10 mouse cellular contexts compared by ENCODE assay signal in the genomic region with DNA sequence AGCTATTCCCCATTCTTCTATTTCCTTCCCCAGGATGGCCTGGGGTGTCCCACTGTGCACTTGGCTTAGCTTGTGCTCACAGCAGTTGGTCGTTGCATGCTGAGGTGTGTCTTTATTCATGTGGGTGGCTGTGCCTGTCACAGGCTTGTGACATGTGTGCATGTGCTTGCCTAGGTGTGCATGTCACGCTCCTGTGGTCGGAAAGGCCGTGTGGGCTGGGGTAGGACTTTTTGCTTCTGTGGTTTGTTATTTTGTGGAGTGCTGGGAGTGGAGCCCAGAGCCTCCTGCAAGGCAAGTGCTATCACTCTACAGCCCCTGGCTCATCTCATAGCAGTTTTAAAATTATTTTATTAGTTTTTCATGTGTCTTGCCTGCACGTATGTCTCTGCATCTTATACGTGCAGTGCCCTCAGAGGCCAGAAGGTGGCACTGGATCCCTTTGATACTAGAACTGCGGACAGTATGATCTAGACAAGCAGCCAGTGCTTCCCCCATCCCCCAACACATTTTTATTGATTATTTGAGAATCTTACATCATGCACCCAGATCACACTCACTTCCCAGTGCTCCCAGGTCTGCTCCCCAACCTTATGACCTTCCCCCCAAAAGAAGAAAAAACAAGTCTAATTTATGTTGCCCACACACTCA. TPM values are rescaled to one million over a fixed set of nuclear protein-coding genes. Genes with fewer than 3 reads are reported as not detected.
DNase-seq lines count a peak whose midpoint lies in the region; ATAC-seq and TF ChIP-seq lines count a peak whose summit lies in the region.
"Had no signal": no experiment of that assay in that cellular context is flagged by ENCODE, and none has a peak within 500 bp of the region (broad histone marks: within the 10 kb centered on the region; RNA-seq: fewer than 3 reads in every experiment).

No protein-coding gene starts in this region.

- no peaks in the 10 kb centered on the region for H3K9me3 ChIP-seq in heart, embryonic 15.5 days (replicated peaks)
- no peaks in the 10 kb centered on the region for H3K9me3 ChIP-seq in CH12.LX (replicated peaks; ENCODE audit: low read length)
- H3K9me3 ChIP-seq in kidney, embryonic 16.5 days (ENCODE audit: low read length): no peaks in the 10 kb centered on the region
- H3K9me3 ChIP-seq: embryonic facial prominence, embryonic 13.5 days; lung, embryonic 15.5 days had no signal

- no peak for TF ChIP-seq EP300 in CH12.LX (IDR thresholded peaks at IDR 0.05; ENCODE audit: low read length)

- no peak for TF ChIP-seq POLR2A in CH12.LX (IDR thresholded peaks at IDR 0.05; ENCODE audit: low read depth, low read length)

- H3K79me2 ChIP-seq in CH12.LX (replicated peaks; ENCODE audit: control insufficient read depth, extremely low read depth, insufficient read depth, poor library complexity, severe bottlenecking): no peaks in the 10 kb centered on the region

- no peak overlapping the region for H3K9ac ChIP-seq in heart, embryonic 15.5 days
- no peak overlapping the region for H3K9ac ChIP-seq in CH12.LX (ENCODE audit: insufficient read depth, low read depth)
- H3K9ac ChIP-seq in kidney, embryonic 16.5 days (replicated peaks; ENCODE audit: low read length): no peak overlapping the region
- H3K9ac ChIP-seq: embryonic facial prominence, embryonic 13.5 days; lung, embryonic 15.5 days had no signal

- peak; percentile 59 to 88 for TF ChIP-seq CTCF in CH12.LX (conservative IDR thresholded peaks at IDR 0.05 in 1 of 2, IDR thresholded peaks at IDR 0.05 in 1 of 2; ENCODE audit: low read depth in 2 of 2, low read length in 2 of 2)

- no peaks in the 10 kb centered on the region; the same call in 1 of the 2 replicates for H3K27me3 ChIP-seq in heart, embryonic 15.5 days
- H3K27me3 ChIP-seq in CH12.LX (replicated peaks): peaks cover 23% of the 10 kb centered on the region
- no peaks in the 10 kb centered on the region for H3K27me3 ChIP-seq in kidney, embryonic 16.5 days (ENCODE audit: insufficient read depth, low read length)
- H3K27me3 ChIP-seq: embryonic facial prominence, embryonic 13.5 days; lung, embryonic 15.5 days had no signal

- H3K4me2 ChIP-seq in heart, embryonic 15.5 days: no peak overlapping the region
- H3K4me2 ChIP-seq in CH12.LX (ENCODE audit: insufficient read depth, low read depth, poor library complexity, severe bottlenecking): no peak overlapping the region
- no peak overlapping the region for H3K4me2 ChIP-seq in kidney, embryonic 16.5 days (replicated peaks; ENCODE audit: low read depth, low read length)
- H3K4me2 ChIP-seq: embryonic facial prominence, embryonic 13.5 days; lung, embryonic 15.5 days had no signal

- H3K4me1 ChIP-seq in heart, embryonic 15.5 days (replicated peaks): peaks cover 26% of the 10 kb centered on the region
- peaks cover 37 to 67% of the 10 kb centered on the region in 2 experiments for H3K4me1 ChIP-seq in CH12.LX (ENCODE audit: control insufficient read depth in 1 of 2, insufficient read depth in 2 of 2)
- peaks cover 28% of the 10 kb centered on the region for H3K4me1 ChIP-seq in kidney, embryonic 16.5 days (ENCODE audit: insufficient read depth, low read length)

- in situ Hi-C loops in CH12.LX (cut with MboI; ENCODE audit: low pct_ligation_motif_present, low pct_unique_long_range_greater_than_20kb, low sequenced_read_pairs): loop anchor here (10.0 kb wide), 1 partner anchor 241 kb away; no protein-coding TSS in a partner anchor

- intact Hi-C loops in heart, postnatal 25 days (cut with DNase I): loop anchor here (2.0 to 10.0 kb wide), 2 partner anchors 77 to 509 kb away; no protein-coding TSS in a partner anchor

- DNase-seq in heart, postnatal 25 days (ENCODE audit: low spot score): no peak
- peak; percentile 71 for DNase-seq in CH12.LX (ENCODE audit: extremely low read depth)
- DNase-seq in c-Kit-positive CD71-negative TER-119-negative erythroid progenitor cells, embryonic 14.5 days (ENCODE audit: low read depth): peak; percentile 50
- peak; percentile 33 to 56 for DNase-seq in frontal cortex, postnatal 36 days (ENCODE audit: low spot score in 2 of 2)
- DNase-seq in lung, postnatal 36 days: peak; percentile 89
- DNase-seq in spleen, postnatal 36 days (ENCODE audit: low spot score in 2 of 2): peak; percentile 57 to 65

- WGBS in heart, embryonic 15.5 days: 55% methylated on average over 7 of the region's 7 CpGs
- 44% methylated on average over 7 of the region's 7 CpGs for WGBS in kidney, embryonic 16.5 days

- no peak for ATAC-seq in heart, embryonic 15.5 days (replicated peaks; ENCODE audit: insufficient number of reproducible peaks, insufficient read depth, low FRiP score, low read depth)
- ATAC-seq in kidney, embryonic 16.5 days (ENCODE audit: low FRiP score, low TSS enrichment): peak; percentile 11; the same call in 1 of the 2 replicates

- dilution Hi-C loops in CH12.LX (cut with MboI; ENCODE audit: extremely low pct_ligation_motif_present, extremely low pct_unique_long_range_greater_than_20kb, low sequenced_read_pairs): no loop called here

- peak overlapping the region; percentile 30; the same call in 1 of the 2 replicates for H3K27ac ChIP-seq in heart, embryonic 15.5 days
- H3K27ac ChIP-seq in CH12.LX (ENCODE audit: insufficient read depth, low read depth): no peak overlapping the region
- 0 out of 2 replicates have a peak overlapping the region, but pooled peaks have one; percentile 5 for H3K27ac ChIP-seq in kidney, embryonic 16.5 days (ENCODE audit: low read length)
- H3K27ac ChIP-seq: embryonic facial prominence, embryonic 13.5 days had no signal

- peak; percentile 84 for TF ChIP-seq RAD21 in CH12.LX (IDR thresholded peaks at IDR 0.05; ENCODE audit: low read depth, low read length)

- no peaks in the 10 kb centered on the region for H3K36me3 ChIP-seq in heart, embryonic 15.5 days
- H3K36me3 ChIP-seq in CH12.LX (replicated peaks in 1 of 2; ENCODE audit: control insufficient read depth in 1 of 2, insufficient read depth in 1 of 2, low read length in 1 of 2): peaks cover under 1 to 13% of the 10 kb centered on the region in 2 experiments
- H3K36me3 ChIP-seq in kidney, embryonic 16.5 days (ENCODE audit: insufficient read depth, low read length): no peaks in the 10 kb centered on the region
- H3K36me3 ChIP-seq: embryonic facial prominence, embryonic 13.5 days; lung, embryonic 15.5 days had no signal

- no peak overlapping the region for H3K4me3 ChIP-seq in heart, embryonic 15.5 days
- H3K4me3 ChIP-seq in CH12.LX (replicated peaks in 1 of 3; ENCODE audit: low read depth in 2 of 3, low read length in 2 of 3, poor library complexity in 1 of 3): no peak overlapping the region
- no peak overlapping the region for H3K4me3 ChIP-seq in kidney, embryonic 16.5 days (ENCODE audit: low read length)
- H3K4me3 ChIP-seq: embryonic facial prominence, embryonic 13.5 days; lung, embryonic 15.5 days had no signal

TF ChIP-seq in CH12.LX, 34 proteins besides CTCF, POLR2A, EP300 and RAD21:
- no peak for TF ChIP-seq E2F4 (IDR thresholded peaks at IDR 0.05; ENCODE audit: insufficient replicate concordance, low read depth, low read length)
- TF ChIP-seq MAZ (IDR thresholded peaks at IDR 0.05; ENCODE audit: low read depth, low read length): no peak
- TF ChIP-seq SMC3 (IDR thresholded peaks at IDR 0.05; ENCODE audit: low read depth, low read length): peak; percentile 77
- peak; percentile 39; the same call in 1 of the 2 replicates for TF ChIP-seq CHD2 (IDR thresholded peaks at IDR 0.05; ENCODE audit: low read length)
- TF ChIP-seq NELFE (IDR thresholded peaks at IDR 0.05; ENCODE audit: low read depth, low read length): peak; percentile 33; the same call in 1 of the 2 replicates
- TF ChIP-seq ZMIZ1 (IDR thresholded peaks at IDR 0.05; ENCODE audit: low read depth, low read length): 0 out of 2 replicates have a peak, but pooled peaks have one; percentile 25
- peak; percentile 73 for TF ChIP-seq BHLHE40 (IDR thresholded peaks at IDR 0.05; ENCODE audit: low read depth, low read length)
- no peak for TF ChIP-seq TBP (conservative IDR thresholded peaks at IDR 0.05; ENCODE audit: low read depth, low read length)

RNA-seq across cellular contexts. Expression of a gene that starts 49.4 kb away (rescaled TPM):
- polyA plus RNA-seq in heart, embryonic 15.5 days (2015; fragmentation: Nextera tagmentation; extraction: Ambion mirVana): 24.4 and 59.4 TPM in 2 replicates
- total RNA-seq in heart, postnatal 25 days (2021): 10 to 100 TPM; 11.9 to 12.6 TPM
- total RNA-seq in CH12.LX (2012; rRNA removed): 164 and 215 TPM in 2 replicates
- 157 and 177 TPM in 2 replicates for total RNA-seq in CH12.LX (2014; rRNA removed)
- polyA plus RNA-seq in CH12.LX (2012; ENCODE audit: insufficient read length, low read depth): 249 and 294 TPM in 2 replicates
- 64.1 and 71.8 TPM in 2 replicates for polyA plus RNA-seq in kidney, embryonic 16.5 days (2015; fragmentation: Nextera tagmentation; extraction: Ambion mirVana)
